Mouse (Mus musculus) T-cell, adult 2 months (primary cell): ENCODE measurements around the gene Nsun7.

ENCODE experiments used
- DNase-seq: peaks from one replicate; pipeline ENCODE4 v3.0.0; 2022; ENCODE audit warnings: low spot score

Nsun7 gene

DNA sequence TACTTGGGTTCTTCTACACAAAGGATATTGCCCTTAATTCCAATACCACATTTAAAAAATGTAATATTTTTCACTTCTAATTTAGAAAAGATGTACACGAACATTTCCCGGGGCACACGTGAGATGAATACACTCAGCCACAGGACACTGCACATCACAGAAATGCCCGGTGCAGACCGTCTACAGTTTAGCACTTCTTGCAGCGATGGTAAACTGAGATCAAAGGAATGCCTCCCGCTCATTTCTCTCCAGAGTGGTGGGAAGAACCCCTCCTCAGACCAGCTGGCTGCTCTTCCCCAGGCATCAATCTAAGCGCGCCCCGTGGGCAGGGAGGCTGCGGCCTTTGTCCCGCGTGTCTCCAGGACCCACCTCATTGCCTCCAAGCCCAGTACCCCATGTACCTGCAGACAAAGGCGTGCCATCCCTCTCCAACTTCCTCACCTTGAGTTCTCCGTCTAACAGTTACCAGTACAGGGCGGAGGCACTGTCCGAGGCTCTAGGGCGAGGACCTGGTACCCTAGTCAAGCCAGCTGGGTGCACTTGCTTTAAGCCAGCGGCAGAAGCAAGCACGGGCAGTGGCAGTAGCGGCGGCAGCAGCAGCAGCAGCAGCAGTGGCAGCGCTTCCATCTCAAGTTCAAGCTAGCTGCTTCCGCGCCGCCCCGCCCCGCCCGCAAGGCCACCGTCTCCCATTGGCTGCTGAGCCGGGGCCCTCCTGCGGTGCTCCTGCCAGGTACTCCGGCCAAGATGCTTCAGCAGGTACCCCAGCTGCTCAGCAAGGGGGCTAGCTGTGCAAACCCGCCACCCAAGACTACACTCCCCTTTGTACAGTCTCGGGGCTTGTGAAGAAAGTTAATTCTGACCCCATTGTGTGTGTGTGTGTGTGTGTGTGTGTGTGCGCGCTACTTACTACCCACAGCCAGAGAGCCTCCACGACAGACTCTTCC is 77.6 kb downstream of the Nsun7 start:
- peak; percentile 33 for DNase-seq

GRCm38 (mm10) chr5:66337969-66338345 is 78.3 kb downstream of the Nsun7 start:
- DNase-seq, result no peak

DNA sequence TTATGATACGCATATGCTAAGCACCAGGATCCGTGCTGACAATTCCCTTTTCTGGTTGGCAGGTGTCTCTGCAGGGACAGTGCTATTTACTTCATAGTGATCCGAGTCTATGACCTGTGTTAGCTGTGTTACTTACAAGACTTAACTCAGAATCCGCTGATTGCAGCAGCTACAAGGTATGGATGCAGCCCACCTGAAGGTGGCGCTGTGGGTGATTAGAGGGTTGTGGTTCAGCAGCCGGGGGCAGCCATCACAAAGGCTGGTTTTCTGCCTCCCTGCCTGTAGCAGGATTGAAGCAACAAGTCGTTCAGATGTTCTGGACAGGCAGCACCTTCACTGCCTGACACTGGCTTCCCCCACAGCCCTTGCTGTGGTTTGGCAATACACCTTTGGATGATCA is 78.9 kb downstream of the Nsun7 start:
- DNase-seq, result peak; percentile 20

- DNase-seq, result no peak
These were observed 80.8 kb downstream of the Nsun7 start for GRCm38 (mm10) chr5:66340356-66341102.

- DNase-seq, result no peak
These were observed 82.2 kb downstream of the Nsun7 start for GRCm38 (mm10) chr5:66341848-66342247.

DNA sequence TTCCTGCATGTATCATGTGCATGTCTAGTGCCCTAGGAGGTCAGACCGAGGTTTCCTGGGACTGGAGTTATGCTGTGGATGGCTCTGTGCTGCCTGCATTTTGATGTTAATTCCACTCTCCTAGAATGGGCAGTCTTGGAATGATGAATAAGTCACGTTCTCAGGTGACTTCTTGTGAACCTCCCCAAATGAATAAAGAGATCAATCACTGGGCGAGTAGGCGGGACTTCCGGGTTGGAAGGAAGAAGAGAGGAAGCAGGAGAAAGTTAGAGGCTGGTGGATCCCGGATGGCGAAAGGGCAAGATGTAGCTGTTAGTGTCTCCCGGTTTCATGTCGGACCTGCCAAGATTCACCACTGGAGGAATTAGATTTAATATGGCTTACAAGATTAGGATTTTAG is 82.6 kb downstream of the Nsun7 start:
- DNase-seq, result no peak

DNA sequence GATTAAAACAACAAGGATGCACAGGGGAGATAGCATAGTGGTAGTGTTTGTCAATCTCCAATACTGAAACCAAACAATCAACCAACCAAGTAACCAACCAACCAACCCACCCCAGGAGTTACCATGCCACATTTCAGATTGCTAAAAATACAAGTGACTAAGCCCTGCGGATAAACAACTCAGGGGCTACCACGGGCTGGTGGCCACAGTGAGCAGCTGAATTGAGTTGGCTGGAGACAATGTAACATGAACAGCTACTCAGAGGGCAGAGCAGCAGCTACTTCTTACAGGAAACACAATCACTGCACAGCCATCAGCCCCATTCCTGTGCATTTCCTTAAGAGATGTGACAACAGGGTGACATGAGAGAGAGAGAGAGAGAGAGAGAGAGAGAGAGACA is 84.5 kb downstream of the Nsun7 start:
- no peak for DNase-seq

DNA sequence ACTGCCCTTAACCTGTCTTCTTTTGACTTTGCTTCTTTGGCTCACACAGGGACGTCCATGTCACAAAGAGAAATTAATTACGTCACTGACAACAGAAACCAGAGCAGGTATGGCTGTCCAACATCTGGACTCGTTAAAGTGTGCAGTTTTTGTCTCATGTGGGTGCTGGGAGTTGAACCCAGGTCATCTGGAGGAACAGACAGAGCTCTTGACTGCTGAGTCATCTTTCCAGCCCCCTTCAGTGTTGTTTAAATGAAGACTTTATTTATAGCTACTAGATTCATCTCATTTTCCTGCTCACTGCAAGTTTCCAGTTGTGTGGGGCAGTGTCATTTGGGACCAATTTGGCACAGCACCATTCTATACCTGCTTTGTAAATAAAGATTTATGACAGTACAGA is 85.4 kb downstream of the Nsun7 start:
- no peak for DNase-seq

GRCm38 (mm10) chr5:66346756-66347155 is 87.1 kb downstream of the Nsun7 start:
- DNase-seq, result no peak
